Mouse (Mus musculus) spleen, embryonic (tissue): ENCODE data around the gene Tns2.

Source experiments
- CTCF ChIA-PET: fragments of 350-600 bp; sonication (Branson Sonifier 250); formaldehyde crosslinking; loops from one replicate; lab custom pipeline; 2022; lab: Charles Lee

Tns2 gene

DNA sequence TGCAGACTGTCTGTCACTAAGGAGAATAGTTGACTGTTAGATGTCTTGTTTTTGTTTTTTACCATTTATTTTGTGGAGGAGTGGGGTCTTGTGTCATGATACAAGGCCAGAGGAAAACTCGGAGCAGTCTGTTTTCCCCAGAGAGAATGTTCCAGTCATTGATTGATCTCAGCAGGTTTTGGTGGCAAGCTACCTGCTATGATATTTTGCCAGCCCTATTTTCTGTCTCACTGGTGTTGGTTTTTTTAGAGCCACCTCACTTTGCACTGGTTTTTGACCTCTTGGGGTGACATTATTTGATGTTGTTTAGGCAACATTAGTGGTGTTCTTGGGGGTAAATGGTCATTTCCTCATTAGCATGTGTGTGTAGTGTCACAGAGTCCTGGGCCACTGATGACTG, 8.5 kb upstream of the Tns2 start:
- CTCF ChIA-PET: no interaction called here

DNA sequence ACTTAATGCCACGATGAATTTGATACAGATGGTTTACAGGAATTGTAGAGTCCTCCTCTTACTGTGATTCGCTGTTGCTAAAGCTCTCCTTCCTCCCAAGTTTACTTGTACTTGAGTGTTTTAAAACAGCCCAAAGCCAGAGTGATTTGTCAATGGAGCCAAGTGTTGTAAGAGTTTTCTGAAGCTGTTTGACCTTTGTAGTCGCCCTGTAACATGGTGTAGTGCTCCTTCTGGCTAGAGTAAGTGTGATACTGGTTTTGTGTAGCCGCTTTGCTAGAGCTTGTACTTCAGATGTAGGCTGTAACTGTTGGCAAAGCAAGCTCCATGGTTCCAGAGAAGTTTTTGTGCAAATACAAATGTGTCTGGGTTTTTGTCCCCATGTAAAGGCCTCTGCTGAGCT, 8.0 kb upstream of the Tns2 start:
- CTCF ChIA-PET: interaction anchor here (0.6 kb wide), 1 partner anchor 781 kb away, joined by 8 read pairs; no protein-coding TSS in a partner anchor

DNA sequence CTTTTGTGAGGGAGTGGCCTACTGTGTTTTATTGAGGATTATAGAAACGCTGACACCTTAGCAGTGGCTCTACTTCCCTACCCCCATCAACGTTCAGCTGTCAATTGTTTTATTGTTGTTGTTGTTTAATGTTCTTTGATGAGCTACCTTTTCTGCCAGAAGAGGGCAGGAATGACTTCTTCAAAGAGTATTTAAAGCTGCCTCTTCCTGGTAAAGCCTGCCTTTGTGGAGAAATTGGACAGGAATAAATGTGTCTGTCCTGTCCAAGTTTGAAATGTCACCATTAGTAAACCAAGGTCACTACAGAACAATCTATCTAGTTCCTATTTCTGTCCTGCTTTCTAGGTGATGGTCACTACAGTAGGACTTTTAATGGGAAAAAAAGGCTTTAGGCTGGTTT, 6.1 kb upstream of the Tns2 start:
- CTCF ChIA-PET: no interaction called here

DNA sequence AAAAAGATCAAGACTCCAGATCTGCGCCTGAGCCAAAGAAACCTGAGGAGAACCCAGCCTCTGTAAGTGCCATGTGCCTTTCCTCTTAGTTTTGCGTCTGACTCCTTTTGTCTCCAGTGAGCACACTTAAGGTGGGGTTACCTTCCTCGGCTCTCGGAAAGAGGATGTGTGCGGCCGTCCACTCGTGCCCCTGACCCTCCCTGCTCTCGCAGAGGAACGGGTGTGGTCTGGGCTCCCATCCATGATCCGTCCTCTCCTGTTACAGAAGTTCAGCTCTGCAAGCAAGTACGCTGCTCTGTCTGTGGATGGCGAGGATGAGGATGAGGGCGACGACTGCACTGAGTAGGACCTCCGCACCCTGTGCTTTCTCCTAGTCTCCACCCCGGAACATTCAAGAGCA, 5.2 kb upstream of the Tns2 start:
- CTCF ChIA-PET: no interaction called here

DNA sequence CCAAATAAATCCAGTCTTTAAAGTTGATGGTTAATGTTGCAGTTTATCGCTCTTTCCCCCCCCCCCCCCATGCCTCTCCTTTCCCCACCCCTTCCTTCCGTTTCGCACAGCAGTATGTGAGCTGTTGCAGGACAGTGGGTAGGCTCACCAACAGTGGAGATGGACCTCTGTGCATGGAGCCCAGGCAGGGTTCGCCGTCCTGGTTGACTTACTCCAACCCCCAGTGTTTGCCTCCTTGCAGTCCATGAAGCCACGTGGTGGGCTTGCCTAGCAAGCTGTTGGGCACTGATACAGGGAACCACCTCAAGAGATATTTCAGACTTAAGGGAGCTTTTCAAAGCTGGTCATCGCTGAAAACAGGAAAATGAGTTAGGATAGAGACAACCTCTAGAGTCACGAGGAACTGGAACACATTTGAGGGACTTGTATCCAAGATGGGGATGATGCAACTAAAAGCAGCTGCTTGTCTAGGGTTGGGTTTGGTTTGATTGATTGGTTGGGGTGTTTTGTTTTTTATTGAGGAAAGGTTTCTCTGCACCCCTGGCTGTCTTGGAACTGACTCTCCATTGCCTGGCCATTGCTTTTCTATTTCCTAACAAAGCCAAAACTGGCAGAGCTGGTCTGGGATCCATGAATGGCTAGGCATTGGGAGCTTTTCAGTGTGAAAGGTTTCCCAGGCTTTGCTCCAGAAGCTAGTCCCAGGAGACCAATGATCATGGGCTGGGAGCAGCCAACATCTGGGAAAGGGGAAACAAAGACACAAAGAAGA, 2.9 kb upstream of the Tns2 start:
- CTCF ChIA-PET: interaction anchor here (1.3 kb wide), 1 partner anchor 11 kb away, joined by 3 read pairs; no protein-coding TSS in a partner anchor

DNA sequence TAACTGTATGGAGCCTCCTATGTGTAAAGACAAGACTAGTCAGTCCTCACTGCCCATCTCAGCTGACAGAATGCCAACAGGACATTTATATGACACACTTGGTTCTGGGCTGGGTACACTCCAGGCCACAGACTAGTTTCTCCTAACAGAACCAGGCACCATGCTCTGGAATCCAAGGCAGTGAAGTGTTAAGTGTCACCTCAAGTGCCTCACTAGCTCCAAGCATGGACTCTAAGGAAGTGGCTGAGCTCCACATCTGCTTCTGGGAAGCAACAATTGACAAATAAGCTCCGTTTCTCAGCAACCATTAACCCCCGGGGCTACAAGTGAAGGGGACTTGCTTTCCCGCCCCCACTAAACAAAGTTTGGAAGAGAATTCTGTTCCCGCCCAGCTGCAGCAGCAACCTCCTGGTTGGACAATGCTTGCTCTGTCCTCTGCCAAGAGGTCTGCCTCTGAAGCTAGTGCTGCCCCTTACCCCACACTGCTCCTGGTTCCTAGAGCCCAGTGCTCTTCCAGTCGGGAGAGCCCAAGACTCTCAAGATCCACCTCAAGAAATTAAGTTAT, 2.1 kb upstream of the Tns2 start:
- CTCF ChIA-PET: no interaction called here

DNA sequence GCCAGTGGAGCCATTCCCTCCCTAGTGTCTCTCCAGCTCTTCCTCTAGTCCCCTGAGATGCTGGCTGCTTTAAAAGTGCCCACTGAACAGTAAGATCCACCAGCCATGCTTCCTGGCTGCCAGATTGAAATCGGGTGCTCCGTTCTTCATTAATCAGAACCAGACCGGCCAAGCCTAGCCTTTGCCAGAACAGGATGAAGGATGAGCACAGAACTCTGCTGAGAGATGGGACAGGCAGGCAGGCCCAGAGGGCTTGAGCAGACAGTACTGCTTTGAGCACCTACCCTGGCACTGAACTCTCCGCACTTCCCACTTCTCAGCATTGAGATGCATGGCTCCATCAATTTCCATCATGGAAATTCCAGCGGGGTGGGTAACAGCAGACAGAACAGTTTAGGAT, 953 bp upstream of the Tns2 start:
- CTCF ChIA-PET: no interaction called here

DNA sequence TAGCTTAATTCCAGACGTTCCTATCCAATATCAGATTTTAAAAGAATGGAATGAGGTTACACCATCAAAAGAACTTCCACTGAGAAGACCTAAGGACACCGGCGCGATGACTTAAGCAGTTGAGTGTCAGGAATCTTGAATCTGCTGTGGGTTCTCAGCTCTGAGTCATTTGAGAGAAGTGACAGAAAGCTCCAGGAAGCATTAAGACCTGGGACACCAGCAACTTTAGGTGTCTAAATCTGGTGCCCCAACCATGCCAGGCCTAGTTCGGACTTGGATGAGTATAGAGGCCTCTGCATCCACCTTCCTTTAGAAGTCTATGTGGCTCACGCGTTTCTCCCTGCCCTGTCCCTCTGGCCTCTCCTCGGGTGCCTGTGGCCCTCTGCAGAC, 447 bp upstream of the Tns2 start:
- CTCF ChIA-PET: no interaction called here

DNA sequence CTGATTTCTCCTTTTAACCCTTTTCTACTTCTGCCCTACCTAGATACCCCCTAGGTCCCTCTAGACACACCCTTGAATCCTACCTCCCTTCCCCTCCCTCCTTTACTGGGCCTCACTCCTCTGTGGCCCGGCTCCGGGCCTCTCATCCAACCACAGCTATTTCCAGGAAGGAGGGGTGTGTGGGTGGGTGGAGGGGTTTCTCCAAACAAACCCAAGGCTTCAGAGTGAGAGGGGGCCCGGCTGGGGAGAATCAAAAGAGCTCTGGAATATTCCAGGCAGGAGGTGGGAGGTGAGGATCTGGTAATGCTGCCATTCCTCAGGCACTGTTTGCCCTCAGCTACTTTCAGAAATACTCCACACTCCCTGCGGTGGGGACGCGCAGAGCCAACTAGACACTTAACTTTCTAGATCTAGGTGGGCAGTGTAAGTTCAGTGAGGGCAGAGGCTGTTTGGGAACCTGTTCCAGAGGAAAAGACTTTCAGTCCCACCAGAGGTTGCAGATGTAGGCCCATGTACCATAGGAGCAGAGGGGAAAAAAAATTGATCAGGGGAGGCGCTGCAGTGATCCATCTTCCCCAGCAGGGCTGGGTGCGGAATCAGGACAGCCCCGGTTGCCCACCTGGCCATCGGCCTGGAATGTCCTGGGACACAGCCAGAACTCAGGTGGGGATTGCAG, 921 bp downstream of the Tns2 start:
- CTCF ChIA-PET: no interaction called here

DNA sequence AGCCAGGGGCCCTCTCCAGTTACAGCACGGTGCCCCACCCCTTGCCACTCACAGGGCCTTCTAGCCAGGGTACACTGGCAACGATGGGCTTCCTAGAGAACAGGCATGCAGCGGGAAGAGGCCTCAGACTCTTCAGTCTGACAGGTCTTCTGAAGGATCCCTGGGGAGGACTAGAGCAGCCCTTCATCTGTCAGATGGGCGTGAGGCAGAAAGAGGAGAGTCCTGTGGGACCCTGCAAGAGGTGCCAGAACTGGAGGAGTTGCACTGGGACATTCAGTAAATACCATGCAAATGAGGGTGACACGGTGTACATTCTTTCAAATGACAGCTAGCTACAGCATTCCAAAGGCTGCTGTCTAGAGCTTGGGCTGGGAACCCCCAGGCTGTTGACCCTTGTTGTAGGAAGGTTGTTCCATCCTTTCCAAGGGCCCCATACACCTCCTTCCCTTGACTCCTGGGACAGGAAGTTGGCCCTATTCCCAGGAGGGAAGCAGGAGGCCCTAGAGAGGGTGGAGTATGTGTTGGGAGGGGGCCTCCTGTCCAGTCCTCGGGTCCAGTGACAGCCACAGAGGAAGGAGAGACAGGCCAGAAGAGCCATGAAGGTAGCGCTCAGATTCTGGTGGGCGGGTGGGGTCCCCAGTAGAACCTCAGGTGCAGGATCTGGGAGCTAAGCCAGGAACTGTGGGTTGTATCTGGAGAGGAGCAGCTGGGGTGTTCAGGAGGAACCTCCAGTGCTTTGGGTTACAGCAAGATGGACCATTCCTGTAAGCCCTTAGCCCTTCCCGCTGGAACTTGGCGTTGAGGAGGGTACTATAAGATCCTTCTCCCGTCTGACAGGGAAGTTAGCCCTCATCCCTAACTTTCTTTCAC, 1.7 kb downstream of the Tns2 start:
- CTCF ChIA-PET: no interaction called here

DNA sequence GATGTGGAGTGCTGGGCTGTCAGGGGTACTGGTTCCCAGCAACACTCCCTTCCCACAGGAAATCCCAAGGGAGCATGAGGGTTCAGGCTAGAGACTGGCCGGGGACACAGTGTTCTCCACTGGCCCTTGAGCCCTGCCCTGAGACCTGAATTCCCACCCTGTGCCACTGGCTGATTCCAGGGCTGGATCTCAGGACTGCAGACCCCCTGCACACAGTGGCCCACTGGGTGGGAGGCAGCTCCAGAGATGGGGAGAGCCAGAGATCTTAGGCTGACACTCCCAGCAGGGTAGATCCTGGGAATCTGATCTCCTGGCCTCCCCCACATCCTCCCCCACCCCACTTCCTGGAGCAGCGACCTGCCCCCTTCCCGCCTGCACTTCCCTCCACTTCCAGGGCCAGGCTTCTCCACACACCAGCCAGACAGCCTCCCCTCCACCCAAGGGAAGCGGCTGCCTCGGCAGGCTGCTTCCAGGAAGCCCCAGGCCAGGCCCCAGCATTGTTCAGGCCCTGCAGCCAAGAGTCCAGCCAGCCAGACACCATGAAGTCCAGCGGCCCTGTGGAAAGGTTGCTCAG, 2.4 kb downstream of the Tns2 start:
- CTCF ChIA-PET: no interaction called here

DNA sequence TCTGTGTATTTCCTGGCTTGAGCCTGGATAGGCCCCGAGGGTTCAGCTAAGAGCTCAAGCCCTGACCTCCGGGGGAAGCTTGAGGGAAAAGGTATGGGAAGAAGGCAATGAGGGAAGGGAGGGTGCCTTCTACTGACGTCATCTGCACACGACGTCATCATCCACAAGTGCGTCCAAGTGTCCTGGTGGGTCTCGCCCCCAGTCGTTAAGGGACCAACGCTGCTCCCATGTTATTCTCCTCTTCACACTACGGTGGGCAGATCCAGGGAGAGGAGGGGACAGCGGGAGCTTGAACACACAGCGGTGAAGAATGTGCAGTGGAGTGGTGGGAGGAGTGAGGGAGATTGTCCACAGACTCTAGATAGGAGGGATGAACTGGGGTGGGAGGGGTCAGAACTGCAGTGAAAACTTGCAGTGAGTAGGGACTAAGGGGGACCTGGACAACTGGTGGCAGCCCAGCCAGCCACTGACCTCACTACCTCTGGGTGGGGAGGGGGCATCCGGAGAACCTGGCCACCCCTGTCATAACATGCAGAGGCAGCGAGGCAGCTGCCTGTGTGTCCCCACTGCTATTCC, 3.2 kb downstream of the Tns2 start:
- CTCF ChIA-PET: no interaction called here

DNA sequence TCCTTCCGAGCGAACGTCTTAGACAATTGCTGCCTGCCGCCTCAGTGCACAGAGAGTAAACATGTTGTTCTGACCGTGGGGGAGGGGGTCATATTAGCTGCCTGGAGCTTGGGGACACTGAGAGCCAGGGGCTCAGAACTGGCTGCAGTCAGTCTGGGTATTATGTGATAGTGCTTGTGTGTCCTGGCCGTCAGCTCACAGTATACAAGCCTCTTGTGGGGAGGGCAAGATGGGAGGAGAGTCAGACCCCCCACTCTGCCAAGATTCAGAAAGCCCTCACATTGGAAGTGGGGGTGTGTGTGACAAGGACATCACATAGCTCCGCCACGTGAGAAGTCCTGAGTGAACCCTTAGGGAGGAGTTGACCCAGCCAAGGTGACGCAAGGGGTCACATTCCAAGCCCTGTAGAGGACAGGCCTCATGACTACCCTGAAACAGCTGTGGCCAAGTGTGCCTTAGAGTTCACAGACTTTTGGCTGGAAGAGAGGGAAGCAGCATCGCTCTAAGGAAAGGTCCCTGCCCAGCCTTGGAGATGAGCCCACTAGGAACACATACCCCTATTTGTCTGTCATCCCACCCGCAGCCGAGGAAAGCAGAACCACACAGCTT, 3.8 kb downstream of the Tns2 start:
- CTCF ChIA-PET: no interaction called here

DNA sequence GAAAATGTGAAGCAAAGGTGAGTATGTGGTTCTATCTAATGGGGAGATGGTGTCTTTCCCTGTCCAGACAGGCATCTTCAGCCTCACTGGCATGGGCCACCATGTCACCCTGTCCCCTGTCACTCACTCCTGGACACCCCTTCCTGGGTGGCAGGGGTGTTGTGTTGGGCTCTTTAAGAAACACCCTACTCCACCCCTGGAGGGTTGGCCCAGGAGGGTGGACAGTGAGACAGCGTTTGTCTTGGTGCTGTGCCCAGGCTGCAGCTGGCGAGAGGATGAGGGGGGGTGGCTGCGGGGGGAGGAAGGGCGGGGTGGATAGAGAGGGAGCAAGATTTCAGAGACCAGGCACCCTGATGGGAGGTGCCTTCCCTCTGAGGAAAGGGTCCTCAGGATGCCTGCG, 5.1 kb downstream of the Tns2 start:
- CTCF ChIA-PET: interaction anchor here (0.6 kb wide), 2 partner anchors 31 to 45 kb away, joined by 4 to 17 read pairs; partner anchors contain the start of genes Soat2 and Spryd3

DNA sequence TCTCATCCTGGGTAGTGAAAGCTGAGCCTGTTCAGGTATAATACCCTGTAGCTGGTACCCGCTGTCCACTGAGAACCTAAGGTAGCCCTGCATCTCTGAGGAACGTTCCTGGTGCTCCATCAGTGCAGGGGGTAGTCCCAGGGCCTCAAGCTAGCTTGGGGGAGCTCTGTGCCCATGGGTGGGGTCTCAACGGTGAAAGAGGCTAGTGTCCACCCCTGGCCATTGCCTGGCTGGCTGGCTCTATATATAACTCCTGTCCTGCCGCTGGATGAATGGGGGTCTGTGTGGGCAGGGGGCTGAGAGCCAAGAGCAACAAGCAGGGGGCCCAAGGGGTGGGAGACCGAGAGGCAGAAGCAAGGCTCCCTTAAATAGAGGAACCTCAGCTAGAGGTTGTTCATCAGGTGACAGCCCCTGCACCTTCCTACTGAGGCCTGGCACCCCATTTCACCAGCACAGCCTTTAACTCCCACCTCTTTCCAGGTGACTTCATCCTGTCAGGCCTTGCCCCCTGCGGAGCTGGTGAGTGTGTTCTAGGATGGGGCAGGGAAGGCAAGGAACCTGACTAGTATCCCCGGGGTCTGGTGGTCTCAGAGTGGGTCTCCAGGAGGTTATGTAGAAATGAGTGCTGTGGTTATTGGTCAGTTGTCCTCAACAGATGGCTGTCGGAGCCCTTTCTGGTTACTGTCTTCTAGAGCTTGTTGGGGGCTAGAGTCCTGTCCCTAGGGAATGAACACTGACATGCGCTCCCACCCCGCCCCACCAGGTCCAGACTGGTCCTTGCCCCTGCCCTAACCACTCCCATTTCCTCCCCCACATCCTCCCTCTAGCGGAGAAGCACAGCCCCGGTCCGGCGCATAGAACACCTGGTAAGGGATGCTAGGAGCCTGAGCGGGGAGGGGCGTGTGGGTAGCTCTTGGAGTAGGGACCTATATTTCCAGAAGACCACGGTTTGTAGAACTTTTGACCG, 5.8 kb downstream of the Tns2 start:
- CTCF ChIA-PET: interaction anchor here (0.6 to 0.9 kb wide), 2 partner anchors 10 to 30 kb away, joined by 9 to 17 read pairs; partner anchors contain the start of gene Spryd3

DNA sequence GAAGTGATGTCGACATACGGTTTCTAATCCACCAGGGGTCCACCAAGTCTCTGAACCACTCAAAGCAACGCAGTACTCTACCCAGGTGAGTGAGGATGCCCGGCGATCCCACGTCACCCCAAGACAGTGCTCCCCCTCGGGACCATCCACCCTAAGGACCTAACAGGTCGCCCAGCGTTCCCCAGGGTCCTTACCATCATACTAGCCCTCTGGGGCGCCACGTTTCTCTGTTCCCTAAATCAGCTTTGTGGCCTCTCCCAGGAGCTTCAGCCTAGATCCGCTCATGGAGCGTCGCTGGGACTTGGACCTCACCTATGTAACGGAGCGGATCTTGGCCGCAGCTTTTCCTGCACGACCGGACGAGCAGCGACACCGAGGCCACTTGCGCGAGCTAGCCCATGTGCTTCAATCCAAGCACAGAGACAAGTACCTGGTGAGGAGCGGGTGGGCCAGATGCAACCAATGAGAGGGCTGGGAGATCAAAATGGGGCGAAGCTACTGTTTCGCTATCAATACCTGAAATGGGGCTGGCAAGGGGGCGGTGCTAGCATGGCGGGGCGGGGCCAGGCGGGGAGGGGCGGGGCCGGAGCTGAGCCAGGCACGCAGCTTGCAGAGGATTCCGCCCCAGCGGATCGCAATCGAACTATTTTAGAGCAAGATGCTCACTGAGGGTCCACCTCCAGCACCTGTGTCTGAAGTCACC, 6.7 kb downstream of the Tns2 start:
- CTCF ChIA-PET: interaction anchor here (0.6 to 1.2 kb wide), 4 partner anchors 9 to 44 kb away, joined by 3 to 9 read pairs (median 4); partner anchors contain the start of gene Spryd3

DNA sequence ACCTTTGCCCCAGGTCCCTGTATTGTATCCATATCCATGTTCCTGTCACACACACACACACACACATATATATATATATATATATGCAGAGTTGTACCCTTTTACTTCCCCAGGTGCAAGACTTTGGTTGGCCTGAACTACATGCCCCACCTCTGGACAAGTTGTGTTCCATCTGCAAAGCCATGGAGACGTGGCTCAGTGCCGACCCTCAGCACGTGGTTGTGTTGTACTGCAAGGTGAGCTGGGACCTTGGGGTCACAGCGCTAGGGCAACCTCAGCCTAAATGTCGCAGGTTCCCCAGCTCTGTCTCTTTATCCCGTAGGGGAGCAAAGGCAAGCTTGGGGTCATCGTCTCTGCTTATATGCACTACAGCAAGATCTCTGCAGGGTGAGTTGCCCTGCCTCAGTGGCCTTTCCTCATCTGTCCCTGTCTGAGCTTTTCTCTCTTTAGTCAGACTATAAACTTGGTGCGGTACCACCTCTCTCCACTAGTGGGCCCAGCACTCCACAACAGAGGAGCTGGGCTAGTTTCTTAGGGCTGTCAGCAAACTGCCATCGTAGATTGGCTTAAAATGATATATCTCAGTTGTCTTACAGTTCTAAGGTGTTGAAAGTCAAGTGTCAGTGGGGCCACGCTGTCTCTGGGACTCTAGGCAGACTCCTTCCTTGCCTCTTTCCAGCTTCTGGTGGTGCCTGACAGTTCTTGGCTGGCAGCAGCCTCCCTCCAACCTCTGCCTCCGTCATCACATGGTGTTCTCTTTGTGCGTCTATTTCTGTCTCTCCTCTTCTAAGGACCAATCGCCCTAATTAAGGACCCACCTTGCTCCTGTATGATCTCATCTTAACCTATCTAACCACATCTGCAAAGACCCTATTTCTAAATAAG, 7.7 kb downstream of the Tns2 start:
- CTCF ChIA-PET: interaction anchor here (0.5 to 1.2 kb wide), 7 partner anchors 11 to 444 kb away, joined by 3 to 6 read pairs (median 3); partner anchors contain the start of gene Spryd3
